Mouse (Mus musculus) MEL (cell line): Measurements from ENCODE around the gene Ppp6r2. TPM values are rescaled to one million over a fixed set of nuclear protein-coding genes. Genes with fewer than 3 reads are reported as not detected.

Source experiments
- DNase-seq: peaks from one replicate; pipeline ENCODE4 v3.0.0; 2011; ENCODE audit warnings: low read depth, low spot score
- H3K27ac ChIP-seq: 2 replicates; pipeline ENCODE4 v1.5.1; 2012; ENCODE audit warnings: low read depth, mild to moderate bottlenecking, control low read depth, low read length, moderate library complexity; ENCODE audit not compliant: control insufficient read depth
- H3K27me3 ChIP-seq, 2 experiments: fragments of 150-350 bp in 1 of 2; sonication (generic) in 1 of 2; 2 replicates each; pipeline ENCODE4 v1.6.1; 2012; ENCODE audit warnings: low read length in 2 of 2, mild to moderate bottlenecking in 2 of 2, improper control_type of control experiment in 1 of 2, moderate library complexity in 1 of 2; ENCODE audit not compliant: insufficient read depth in 2 of 2, control insufficient read depth in 1 of 2
- H3K36me3 ChIP-seq, 2 experiments: 2 replicates each; pipeline ENCODE4 v1.6.1; 2012 to 2014; ENCODE audit warnings: low read length in 2 of 2, improper control_type of control experiment in 1 of 2, inconsistent platforms in 1 of 2, mild to moderate bottlenecking in 1 of 2; ENCODE audit not compliant: insufficient read depth in 2 of 2, control insufficient read depth in 1 of 2
- H3K4me1 ChIP-seq, 2 experiments: fragments of 150-350 bp in 1 of 2; sonication (generic) in 1 of 2; 2 replicates each; pipeline ENCODE4 v1.6.1; 2012; ENCODE audit warnings: low read length in 2 of 2, improper control_type of control experiment in 1 of 2, mild to moderate bottlenecking in 1 of 2; ENCODE audit not compliant: insufficient read depth in 2 of 2, control insufficient read depth in 1 of 2
- H3K4me3 ChIP-seq, 2 experiments: fragments of 150-350 bp in 1 of 2; sonication (generic) in 1 of 2; 2 replicates each; pipeline ENCODE4 v1.5.1; 2012; ENCODE audit warnings: low read depth in 2 of 2, low read length in 2 of 2, mild to moderate bottlenecking in 2 of 2, moderate library complexity in 2 of 2, control low read depth in 1 of 2, improper control_type of control experiment in 1 of 2; ENCODE audit not compliant: control insufficient read depth in 1 of 2, insufficient read depth in 1 of 2
- H3K79me2 ChIP-seq: 2 replicates; pipeline ENCODE4 v1.6.1; 2012; ENCODE audit warnings: mild to moderate bottlenecking, low read length, moderate library complexity; ENCODE audit not compliant: control insufficient read depth, poor library complexity, insufficient read depth
- H3K9ac ChIP-seq: 2 replicates; pipeline ENCODE4 v1.6.1; 2012; ENCODE audit warnings: low read depth, mild to moderate bottlenecking, control low read depth, low read length, moderate library complexity; ENCODE audit not compliant: control insufficient read depth, poor library complexity, severe bottlenecking
- H3K9me3 ChIP-seq: fragments of 150-350 bp; sonication (generic); replicated peaks from 2 replicates; pipeline ENCODE4 v1.6.1; 2012; ENCODE audit warnings: mild to moderate bottlenecking, low read length, improper control_type of control experiment, moderate library complexity; ENCODE audit not compliant: insufficient read depth
- CHD1 ChIP-seq: IDR thresholded peaks from 2 replicates; pipeline ENCODE4 v1.6.1; 2012; ENCODE audit warnings: low read depth, mild to moderate bottlenecking, inconsistent platforms, low read length, improper control_type of control experiment
- ELF1 ChIP-seq: IDR thresholded peaks from 2 replicates; pipeline ENCODE4 v1.6.1; 2014; ENCODE audit warnings: low read depth, mild to moderate bottlenecking, inconsistent platforms, low read length, improper control_type of control experiment, moderate library complexity
- EP300 ChIP-seq, 2 experiments: IDR thresholded peaks; 2 replicates each; pipeline ENCODE4 v1.6.1; 2011; ENCODE audit warnings: improper control_type of control experiment in 2 of 2, low read length in 2 of 2, low read depth in 1 of 2, mild to moderate bottlenecking in 1 of 2
- ETS1 ChIP-seq: IDR thresholded peaks from 2 replicates; pipeline ENCODE4 v1.6.1; 2012; ENCODE audit warnings: low read depth, mild to moderate bottlenecking, inconsistent platforms, low read length, improper control_type of control experiment, moderate library complexity
- GATA1 ChIP-seq: IDR thresholded peaks from 2 replicates; pipeline ENCODE4 v1.6.1; 2011; ENCODE audit warnings: low read depth, low read length, improper control_type of control experiment
- HCFC1 ChIP-seq: IDR thresholded peaks from 2 replicates; pipeline ENCODE4 v1.6.1; 2012; ENCODE audit warnings: low read depth, mild to moderate bottlenecking, inconsistent platforms, low read length, improper control_type of control experiment, moderate library complexity
- JUND ChIP-seq: IDR thresholded peaks from 2 replicates; pipeline ENCODE4 v1.6.1; 2011; ENCODE audit warnings: low read depth, mild to moderate bottlenecking, improper control_type of control experiment, low read length
- MAX ChIP-seq: IDR thresholded peaks from 2 replicates; pipeline ENCODE4 v1.6.1; 2011; ENCODE audit warnings: low read length, improper control_type of control experiment
- MAZ ChIP-seq: IDR thresholded peaks from 2 replicates; pipeline ENCODE4 v1.6.1; 2012; ENCODE audit warnings: low read depth, mild to moderate bottlenecking, inconsistent platforms, low read length, improper control_type of control experiment
- MEF2A ChIP-seq: IDR thresholded peaks from 2 replicates; pipeline ENCODE4 v1.6.1; 2014; ENCODE audit warnings: low read depth, mild to moderate bottlenecking, inconsistent platforms, low read length, improper control_type of control experiment; ENCODE audit not compliant: poor library complexity, insufficient replicate concordance, severe bottlenecking; ENCODE audit errors: extremely low read depth
- MYC ChIP-seq: IDR thresholded peaks from 2 replicates; pipeline ENCODE4 v1.6.1; 2011; ENCODE audit warnings: low read depth, mild to moderate bottlenecking, low read length, improper control_type of control experiment, moderate library complexity
- NRF1 ChIP-seq: IDR thresholded peaks from 2 replicates; pipeline ENCODE4 v1.6.1; 2014; ENCODE audit warnings: low read depth, mild to moderate bottlenecking, inconsistent platforms, low read length, improper control_type of control experiment, moderate library complexity; ENCODE audit not compliant: poor library complexity, insufficient read depth, severe bottlenecking
- SIN3A ChIP-seq: IDR thresholded peaks from 2 replicates; pipeline ENCODE4 v1.6.1; 2012; ENCODE audit warnings: low read length, improper control_type of control experiment, inconsistent platforms
- SMC3 ChIP-seq: IDR thresholded peaks from 2 replicates; pipeline ENCODE4 v1.6.1; 2011; ENCODE audit warnings: low read depth, low read length, improper control_type of control experiment
- TCF12 ChIP-seq: IDR thresholded peaks from 2 replicates; pipeline ENCODE4 v1.6.1; 2014; ENCODE audit warnings: low read depth, mild to moderate bottlenecking, inconsistent platforms, low read length, improper control_type of control experiment, moderate library complexity
- ZC3H11A ChIP-seq: IDR thresholded peaks from 2 replicates; pipeline ENCODE4 v1.6.1; 2012; ENCODE audit warnings: low read depth, mild to moderate bottlenecking, inconsistent platforms, low read length, improper control_type of control experiment
- ZNF384 ChIP-seq: IDR thresholded peaks from 2 replicates; pipeline ENCODE4 v1.6.1; 2012; ENCODE audit warnings: low read depth, mild to moderate bottlenecking, inconsistent platforms, low read length, improper control_type of control experiment
- polyA plus RNA-seq, 2 experiments: library from polyadenylated mRNA; stranded (reverse) in 1 of 2; unstranded in 1 of 2; fragments of >175 nt in 1 of 2; fragments of >200 nt in 1 of 2; gene quantifications; 2 replicates each; pipeline versions ENCODE4 v1.2.1 to v1.2.4; 2012; ENCODE audit warnings: low replicate concordance in 2 of 2, low read depth in 1 of 2; ENCODE audit not compliant: insufficient read length in 2 of 2, insufficient read depth in 1 of 2, missing spikeins in 1 of 2
- total RNA-seq: library from RNA; depleted of rRNA; stranded (reverse); fragments of 300-350 nt; gene quantifications from 2 replicates; pipeline ENCODE4 v1.2.3, GENCODE M21; 2012

The Ppp6r2 gene
- total and polyA plus RNA-seq, 3 experiments, result 15.5 to 23.2 TPM; not detected in 1

DNA sequence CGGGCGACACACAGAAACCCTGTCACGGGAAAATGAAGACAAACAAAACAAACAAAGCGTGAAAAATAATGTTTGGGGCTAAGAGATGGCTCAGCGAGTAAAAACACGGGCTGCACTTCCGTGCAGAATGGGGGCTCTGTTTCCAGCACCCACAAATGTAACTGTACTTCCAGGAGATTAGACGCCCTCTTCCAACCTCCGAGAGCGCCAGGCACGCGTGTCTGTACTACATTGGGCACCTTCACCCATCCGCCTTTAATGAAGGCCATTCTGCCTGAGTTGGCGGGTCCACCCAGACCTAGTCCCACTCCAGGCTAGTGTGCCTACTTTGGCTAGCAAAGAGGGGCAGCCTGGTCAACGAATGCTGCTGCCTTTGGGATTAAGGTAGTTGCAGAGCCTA is 14.3 kb upstream of the Ppp6r2 start:
- H3K27ac ChIP-seq, result peak overlapping the region; percentile 10; the same call in 1 of the 2 replicates
- no peaks in the 10 kb centered on the region for H3K9me3 ChIP-seq
- no peaks in the 10 kb centered on the region for H3K27me3 ChIP-seq

DNA sequence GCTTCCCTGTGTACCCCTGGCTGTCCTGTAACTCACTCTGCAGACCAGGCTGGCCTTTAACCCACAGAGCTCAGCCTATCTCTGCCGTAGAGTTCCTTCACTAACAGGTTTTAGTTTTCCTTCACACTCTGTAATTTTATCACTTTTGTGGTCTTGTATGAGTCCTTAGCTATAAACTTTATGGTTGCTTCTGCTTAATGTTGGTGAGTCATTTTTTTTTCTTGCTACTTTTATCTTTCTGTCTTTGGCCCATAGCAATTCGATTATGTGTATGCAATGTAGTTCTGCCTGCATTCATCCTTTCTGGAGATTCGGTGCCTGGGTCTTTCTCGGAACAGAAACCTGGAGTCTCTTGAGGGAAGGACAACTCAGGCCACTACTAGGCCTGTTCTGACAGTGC is 3.9 kb upstream of the Ppp6r2 start:
- no peaks in the 10 kb centered on the region for H3K9me3 ChIP-seq
- no peaks in the 10 kb centered on the region for H3K27me3 ChIP-seq
- no peak overlapping the region for H3K9ac ChIP-seq
- 0 out of 2 replicates have a peak, but pooled peaks have one; percentile 36 for TF ChIP-seq SIN3A
- TF ChIP-seq ZNF384, result peak; percentile 83
- TF ChIP-seq GATA1, result peak; percentile 29; the same call in 1 of the 2 replicates
- no peak for TF ChIP-seq MAX
- 0 out of 2 replicates have a peak, but pooled peaks have one; percentile 8 for TF ChIP-seq ETS1
- TF ChIP-seq ELF1, result no peak
- TF ChIP-seq TCF12, result no peak
- TF ChIP-seq NRF1, result no peak
- TF ChIP-seq SMC3, result no peak
- TF ChIP-seq MYC, result no peak
- no peak for TF ChIP-seq MEF2A
- peak in 1 of 2 experiments; percentile 41; a peak in 1 of 4 replicates for TF ChIP-seq EP300 (IDR thresholded peaks at IDR 0.05; ENCODE audit: low read depth in 1 of 2, low read length in 2 of 2)
- no peak for TF ChIP-seq MAZ
- TF ChIP-seq HCFC1, result no peak
- no peak for TF ChIP-seq ZC3H11A
- H3K36me3 ChIP-seq, result peaks cover 0 to 4% of the 10 kb centered on the region in 2 experiments; a peak in 2 of 4 replicates
- peaks cover 8% of the 10 kb centered on the region for H3K79me2 ChIP-seq
- H3K27ac ChIP-seq, result peak overlapping the region; percentile 62
- no peak overlapping the region for H3K4me3 ChIP-seq
- peaks cover under 1 to 3% of the 10 kb centered on the region in 2 experiments; a peak in 3 of 4 replicates for H3K4me1 ChIP-seq
- DNase-seq, result peak; percentile 55

More for the DNA sequence above, 14.3 kb upstream of the Ppp6r2 start:
- H3K9ac ChIP-seq, result peak overlapping the region; percentile 100
- peaks cover 10% of the 10 kb centered on the region; the same call in 1 of the 2 replicates for H3K79me2 ChIP-seq
- H3K36me3 ChIP-seq, result peaks cover 0 to 10% of the 10 kb centered on the region in 2 experiments; a peak in 2 of 4 replicates
- no peak for DNase-seq
- no peak for TF ChIP-seq NRF1
- no peak for TF ChIP-seq MEF2A
- no peak for TF ChIP-seq JUND
- no peak for TF ChIP-seq CHD1
- peak overlapping the region; percentile 58 to 99 for H3K4me3 ChIP-seq
- peaks cover 0 to 13% of the 10 kb centered on the region in 2 experiments; a peak in 2 of 4 replicates for H3K4me1 ChIP-seq
